Mouse (Mus musculus) ES-E14 (cell line): ENCODE data around the gene Zbtb8a.

Experiments
- CHD2 ChIP-seq: IDR thresholded peaks from 2 replicates; pipeline ENCODE4 v1.6.1; 2014; ENCODE audit warnings: mild to moderate bottlenecking, low read depth, low read length, inconsistent platforms
- HCFC1 ChIP-seq: IDR thresholded peaks from 2 replicates; pipeline ENCODE4 v1.6.1; 2012; ENCODE audit warnings: low read length, inconsistent platforms, borderline replicate concordance; ENCODE audit not compliant: insufficient read depth
- MAFK ChIP-seq: IDR thresholded peaks from 2 replicates; pipeline ENCODE4 v1.6.1; 2014; ENCODE audit warnings: mild to moderate bottlenecking, low read depth, low read length, inconsistent platforms; ENCODE audit not compliant: insufficient read depth
- ZC3H11A ChIP-seq: IDR thresholded peaks from 2 replicates; pipeline ENCODE4 v1.6.1; 2012; ENCODE audit warnings: low read depth, mild to moderate bottlenecking, inconsistent platforms, low read length, borderline replicate concordance
- ZNF384 ChIP-seq: IDR thresholded peaks from 2 replicates; pipeline ENCODE4 v1.6.1; 2012; ENCODE audit warnings: low read depth, low read length, inconsistent platforms

DNA sequence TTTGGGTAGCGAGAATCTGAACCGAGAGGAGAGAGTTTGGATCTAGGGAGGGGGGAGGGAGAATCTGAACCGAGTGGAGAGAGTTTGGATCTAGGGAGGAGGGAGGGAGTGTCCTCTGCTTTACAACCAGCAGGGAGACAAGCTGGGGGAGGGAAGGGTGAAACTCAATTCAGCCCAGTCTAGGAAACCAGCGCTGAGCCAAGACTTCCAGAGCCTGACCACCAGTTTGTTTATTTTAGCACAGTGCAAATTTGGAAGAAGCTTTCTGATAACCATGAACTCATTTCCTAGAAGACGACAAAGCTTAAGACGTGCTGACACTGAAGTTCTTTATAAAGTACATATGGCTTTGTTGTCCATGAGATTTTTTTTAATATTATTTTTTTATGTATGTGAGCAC, 6.5 kb upstream of the Zbtb8a start:
- TF ChIP-seq MAFK (no peak), CHD2 (no peak), HCFC1 (no peak), ZNF384 (no peak), ZC3H11A (no peak)
